Mouse (Mus musculus) C2C12 (cell line): ENCODE measurements around the gene Tcf25. TPM values are rescaled to one million over a fixed set of nuclear protein-coding genes. Genes with fewer than 3 reads are reported as not detected.

ENCODE experiments used
- H3K27me3 ChIP-seq: one replicate; pipeline ENCODE4 v1.6.1; 2011; ENCODE audit not compliant: control insufficient read depth, insufficient read depth, insufficient read length
- H3K36me3 ChIP-seq: one replicate; pipeline ENCODE4 v1.6.1; 2011; ENCODE audit not compliant: control insufficient read depth, insufficient read depth
- H3K4me3 ChIP-seq: one replicate; pipeline ENCODE4 v1.5.1; 2011; ENCODE audit warnings: mild to moderate bottlenecking, control low read depth; ENCODE audit not compliant: poor library complexity, insufficient read depth, severe bottlenecking
- H3K79me2 ChIP-seq: one replicate; pipeline ENCODE4 v1.6.1; 2011; ENCODE audit not compliant: control insufficient read depth, insufficient read depth
- H3K79me3 ChIP-seq: one replicate; pipeline ENCODE4 v1.6.1; 2011; ENCODE audit warnings: low read depth, control low read depth
- H3ac ChIP-seq: one replicate; pipeline ENCODE3; 2011; ENCODE audit warnings: low read depth; ENCODE audit not compliant: control insufficient read depth, insufficient read length
- CEBPB ChIP-seq: IDR thresholded peaks from one replicate; pipeline ENCODE4 v1.6.1; 2011; ENCODE audit warnings: low read depth, mild to moderate bottlenecking, control low read depth, moderate library complexity
- CTCF ChIP-seq: IDR thresholded peaks from one replicate; pipeline ENCODE4 v1.5.1; 2011; ENCODE audit not compliant: control insufficient read depth, insufficient read depth, insufficient read length
- FOSL1 ChIP-seq: IDR thresholded peaks from one replicate; pipeline ENCODE4 v1.8.0; 2011; ENCODE audit warnings: mild to moderate bottlenecking, low read length; ENCODE audit not compliant: poor library complexity, insufficient read depth, severe bottlenecking
- MAX ChIP-seq: IDR thresholded peaks from one replicate; pipeline ENCODE4 v1.6.1; 2011; ENCODE audit warnings: mild to moderate bottlenecking, control low read depth
- MYOD1 ChIP-seq: IDR thresholded peaks from one replicate; pipeline ENCODE4 v1.6.1; 2011; ENCODE audit warnings: low read depth; ENCODE audit not compliant: control insufficient read depth, insufficient read length
- MYOG ChIP-seq: IDR thresholded peaks from one replicate; pipeline ENCODE4 v1.6.1; 2011; ENCODE audit not compliant: control insufficient read depth, insufficient read length; ENCODE audit errors: extremely low read depth
- USF1 ChIP-seq: IDR thresholded peaks from one replicate; pipeline ENCODE4 v1.6.1; 2011; ENCODE audit warnings: low read depth, mild to moderate bottlenecking, control low read depth, moderate library complexity
- polyA plus RNA-seq: library from polyadenylated mRNA; unstranded; fragments of >200 nt; fragmentation: generic; extraction: Trizol; gene quantifications from one replicate; pipeline ENCODE4 v1.2.1, GENCODE M21; 2012; ENCODE audit warnings: missing spikeins

Tcf25 gene
- polyA plus RNA-seq, 1 experiment: 128 TPM

GRCm38 (mm10) chr8:123331810-123332209, 41.7 kb upstream of the Tcf25 start:
- Histone ChIP-seq H3K4me3 (no peak overlapping the region), H3K79me3 (peaks cover 3% of the 10 kb centered on the region), H3ac (peak overlapping the region; percentile 24), H3K36me3 (no peaks in the 10 kb centered on the region), H3K79me2 (no peaks in the 10 kb centered on the region), H3K27me3 (no peaks in the 10 kb centered on the region)
- TF ChIP-seq MAX (no peak), MYOD1 (no peak), MYOG (no peak), CEBPB (no peak), FOSL1 (no peak), CTCF (no peak), USF1 (no peak)

DNA sequence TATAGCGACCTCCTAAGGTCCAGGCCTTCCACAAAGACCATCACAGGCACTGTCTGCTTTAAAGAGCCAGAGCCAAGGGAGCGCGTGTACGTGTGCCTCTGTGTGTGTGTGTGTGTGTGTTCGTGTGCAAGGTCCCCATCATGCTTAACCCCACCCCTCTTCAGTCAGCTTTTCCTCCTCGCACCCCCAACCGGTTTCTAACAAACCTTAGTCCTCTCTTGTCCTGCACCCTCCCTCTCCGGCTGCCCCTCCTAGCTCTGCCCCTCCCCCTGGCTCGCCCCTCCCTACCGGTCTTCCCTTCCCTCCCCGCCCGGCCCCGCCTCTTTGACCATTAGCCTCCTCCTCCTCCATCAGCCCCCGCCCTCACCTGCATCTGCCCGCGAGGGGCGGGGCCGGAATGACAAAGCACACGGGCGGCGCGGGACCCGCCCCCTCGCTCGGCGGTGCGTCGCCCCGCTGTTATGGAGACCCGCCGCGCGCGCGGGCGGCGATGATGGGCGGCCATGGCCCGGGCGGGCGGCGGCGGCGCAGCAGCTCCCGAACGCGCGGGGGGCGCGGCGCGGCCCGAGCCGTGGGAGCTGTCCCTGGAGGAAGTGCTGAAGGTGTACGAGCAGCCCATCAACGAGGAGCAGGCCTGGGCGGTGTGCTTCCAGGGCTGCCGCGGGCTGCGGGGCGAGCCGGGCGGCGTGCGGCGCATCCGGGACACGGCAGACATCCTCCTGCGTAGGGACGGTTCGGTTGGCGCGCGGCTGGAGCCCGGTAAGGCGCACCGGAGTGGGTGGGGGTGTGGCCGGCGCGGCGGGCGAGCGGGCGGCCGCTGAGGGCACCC, 41.1 kb upstream of the Tcf25 start, which contains the start of gene Spire2:
Gene Spire2 (plus strand): TSS at position 452 of the 829 bp plus-strand sequence.
- Histone ChIP-seq H3K79me3 (peaks cover 3% of the 10 kb centered on the region), H3ac (peak within 1 kb of the TSS; percentile 74), H3K79me2 (no peaks in the 10 kb centered on the region), H3K4me3 (peak within 1 kb of the TSS; percentile 43), H3K27me3 (no peaks in the 10 kb centered on the region), H3K36me3 (no peaks in the 10 kb centered on the region)
- peak; percentile 41 for TF ChIP-seq MAX
- TF ChIP-seq CEBPB: no peak
- no peak for TF ChIP-seq MYOG
- no peak for TF ChIP-seq FOSL1
- TF ChIP-seq CTCF: no peak

- peak overlapping the region; percentile 54 for H3ac ChIP-seq
Measured at GRCm38 (mm10) chr8:123333091-123333587, 40.4 kb upstream of the Tcf25 start.

DNA sequence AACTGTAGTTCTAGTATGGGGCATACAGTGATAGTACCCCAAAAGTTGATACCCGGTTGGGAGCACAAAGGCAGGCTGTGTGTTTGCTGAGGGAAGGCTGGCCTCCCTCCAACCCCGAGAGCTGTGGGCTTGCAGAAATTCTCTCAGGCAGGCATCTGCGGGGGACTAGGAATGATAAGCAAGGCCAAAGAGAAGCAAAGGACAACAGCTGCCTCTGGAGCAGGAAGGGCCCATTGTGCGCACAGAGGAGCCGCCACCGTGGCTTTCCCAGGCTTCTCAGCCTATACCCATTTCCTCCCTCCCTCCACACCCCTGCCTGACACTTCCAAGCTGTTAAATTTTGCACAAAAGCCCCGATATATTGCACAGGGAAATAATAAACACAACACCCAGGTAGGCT, 39.7 kb upstream of the Tcf25 start:
- Histone ChIP-seq H3K79me3 (peaks cover 3% of the 10 kb centered on the region), H3K79me2 (no peaks in the 10 kb centered on the region), H3K4me3 (no peak overlapping the region), H3K27me3 (no peaks in the 10 kb centered on the region), H3K36me3 (no peaks in the 10 kb centered on the region), H3ac (no peak overlapping the region)
- no peak for TF ChIP-seq USF1
- TF ChIP-seq MYOD1: no peak
- TF ChIP-seq CEBPB: no peak
- TF ChIP-seq FOSL1: no peak
- no peak for TF ChIP-seq MYOG
- TF ChIP-seq CTCF: no peak
- TF ChIP-seq MAX: no peak

More at GRCm38 (mm10) chr8:123333091-123333587, 40.4 kb upstream of the Tcf25 start:
- no peaks in the 10 kb centered on the region for H3K36me3 ChIP-seq
- H3K79me2 ChIP-seq: no peaks in the 10 kb centered on the region
- TF ChIP-seq USF1 (no peak), MYOG (no peak), FOSL1 (no peak), CEBPB (no peak), CTCF (no peak), MYOD1 (no peak), MAX (no peak)
- peaks cover 3% of the 10 kb centered on the region for H3K79me3 ChIP-seq
- peak overlapping the region; percentile 43 for H3K4me3 ChIP-seq
- no peaks in the 10 kb centered on the region for H3K27me3 ChIP-seq

GRCm38 (mm10) chr8:123334467-123334866, 39.1 kb upstream of the Tcf25 start:
- no peak overlapping the region for H3K4me3 ChIP-seq
- no peak overlapping the region for H3ac ChIP-seq
- TF ChIP-seq FOSL1: no peak
- no peaks in the 10 kb centered on the region for H3K79me2 ChIP-seq
- H3K36me3 ChIP-seq: no peaks in the 10 kb centered on the region
- peaks cover 3% of the 10 kb centered on the region for H3K79me3 ChIP-seq
- H3K27me3 ChIP-seq: no peaks in the 10 kb centered on the region

DNA sequence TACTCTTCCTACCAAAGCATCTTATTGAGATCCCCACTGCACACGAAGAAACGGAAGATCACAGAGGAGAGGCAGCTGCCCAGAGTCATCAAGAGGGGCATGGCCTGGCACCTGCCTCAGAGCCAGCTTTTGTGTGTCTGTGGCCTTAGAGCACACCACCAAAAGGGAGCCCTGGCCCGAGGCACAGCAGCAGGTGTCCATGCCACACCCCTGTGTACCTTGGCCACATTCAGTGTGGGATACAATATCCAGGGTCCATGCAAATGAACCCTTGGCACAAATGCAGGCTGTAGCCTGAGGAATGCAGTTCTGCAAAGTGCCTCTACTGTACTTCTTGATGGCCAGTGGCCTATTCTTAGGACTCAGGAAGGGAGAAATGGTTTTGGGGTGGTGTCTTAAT, 36.1 kb upstream of the Tcf25 start:
- H3K79me2 ChIP-seq: peaks cover 7% of the 10 kb centered on the region
- no peak overlapping the region for H3K4me3 ChIP-seq
- no peaks in the 10 kb centered on the region for H3K36me3 ChIP-seq
- no peak overlapping the region for H3ac ChIP-seq
- no peak for TF ChIP-seq USF1
- TF ChIP-seq MAX: no peak
- TF ChIP-seq CTCF: no peak
- no peak for TF ChIP-seq FOSL1
- no peak for TF ChIP-seq MYOG
- no peak for TF ChIP-seq MYOD1
- no peak for TF ChIP-seq CEBPB
- peaks cover 5% of the 10 kb centered on the region for H3K79me3 ChIP-seq
- no peaks in the 10 kb centered on the region for H3K27me3 ChIP-seq
